Mouse (Mus musculus) right cerebral cortex, postnatal 36 days (tissue): ENCODE measurements around the gene Thsd7a.

ENCODE experiments used
- DNase-seq, 2 experiments: peaks; one replicate each; pipeline ENCODE4 v3.0.0; 2022; ENCODE audit warnings: low spot score in 2 of 2, mixed read lengths in 1 of 2

Thsd7a gene

GRCm38 (mm10) chr6:12506877-12507276 lies 242.3 kb downstream of the Thsd7a start:
- DNase-seq = no peak

DNA sequence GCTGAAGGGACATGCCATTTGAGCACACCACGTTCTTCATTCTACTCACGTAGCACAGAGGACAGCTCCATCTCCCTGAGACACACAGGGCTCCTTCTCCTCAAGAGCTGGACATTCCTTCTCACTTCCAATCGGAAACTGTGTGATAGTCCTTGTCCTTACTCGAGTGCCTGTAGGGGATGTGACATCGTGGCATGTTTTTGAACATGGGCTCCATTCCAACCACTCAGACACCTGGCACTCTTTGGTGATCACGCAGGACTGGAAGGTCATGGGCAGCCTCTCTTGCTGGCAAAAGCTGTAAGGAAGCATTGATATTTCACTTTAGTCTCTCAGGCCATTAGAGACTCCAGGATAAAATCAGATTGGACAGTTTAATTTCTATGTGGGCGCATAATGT lies 245.3 kb downstream of the Thsd7a start:
- DNase-seq = no peak

DNA sequence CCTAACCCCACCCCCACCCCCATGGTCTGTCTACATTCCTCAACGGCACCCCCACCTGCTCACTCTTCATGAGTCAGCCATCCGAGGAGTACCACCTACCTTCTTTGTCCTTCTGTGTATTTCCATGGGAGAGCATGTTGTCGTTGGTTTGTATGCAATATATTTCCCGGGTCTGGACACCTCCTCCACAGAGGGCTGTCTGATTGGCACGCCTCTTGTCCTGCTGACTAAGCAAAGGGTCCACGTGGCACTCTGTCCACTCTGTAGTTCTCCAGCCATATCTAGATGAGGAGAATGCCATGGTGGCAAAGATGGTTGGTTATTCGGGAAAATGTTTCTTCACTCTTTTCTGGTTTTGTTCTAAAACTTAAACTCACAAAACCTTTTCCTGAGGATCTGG lies 248.3 kb downstream of the Thsd7a start:
- no peak for DNase-seq

- DNase-seq = no peak
Measured at GRCm38 (mm10) chr6:12499866-12500265, 249.3 kb downstream of the Thsd7a start.

- no peak for DNase-seq
Measured at GRCm38 (mm10) chr6:12493571-12493970, 255.6 kb downstream of the Thsd7a start.

DNA sequence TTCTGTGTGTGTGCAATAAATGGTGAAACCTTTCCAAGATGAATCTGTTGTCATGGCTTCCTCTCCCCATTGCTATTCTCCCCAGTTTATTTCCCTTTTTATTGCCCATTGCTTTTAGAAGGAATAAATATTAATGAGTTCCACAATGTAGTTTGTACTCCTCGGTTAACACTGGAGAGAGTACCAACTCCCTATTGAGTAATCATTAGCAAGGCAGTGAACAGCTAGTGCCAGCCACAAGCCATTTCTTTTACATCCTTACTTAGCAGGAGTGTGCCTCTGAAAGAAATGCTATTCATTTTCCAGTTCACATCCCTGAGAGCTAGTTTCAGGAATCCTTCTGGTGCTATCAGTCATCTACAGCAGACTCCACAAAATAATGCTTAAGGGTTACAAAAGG lies 260.3 kb downstream of the Thsd7a start:
- DNase-seq = no peak

- no peak for DNase-seq
Measured at GRCm38 (mm10) chr6:12481527-12482163, 267.6 kb downstream of the Thsd7a start.

- peak; percentile 5 to 38 for DNase-seq
Measured at GRCm38 (mm10) chr6:12478359-12478758, 270.9 kb downstream of the Thsd7a start.

DNA sequence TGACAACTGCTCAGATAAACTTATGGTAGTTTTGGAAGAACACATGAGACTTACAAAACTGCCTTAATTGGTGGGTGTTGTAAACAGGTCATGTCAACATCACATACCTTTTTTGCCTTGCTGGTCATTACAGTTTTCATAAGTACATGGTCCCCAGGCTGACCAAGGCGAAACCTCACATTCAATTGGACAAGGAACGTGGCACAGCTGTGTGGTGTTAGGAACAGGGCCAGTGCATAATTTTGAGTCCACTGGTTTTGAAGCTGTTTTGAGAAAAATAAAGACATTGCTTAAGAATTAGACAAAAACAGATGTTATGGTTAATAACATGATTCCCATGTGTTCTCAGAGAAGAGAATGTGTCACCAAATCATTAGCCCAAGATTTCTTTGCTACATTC lies 278.3 kb downstream of the Thsd7a start:
- DNase-seq = no peak

GRCm38 (mm10) chr6:12467339-12468124 lies 281.7 kb downstream of the Thsd7a start:
- no peak for DNase-seq

GRCm38 (mm10) chr6:12458841-12459240 lies 290.4 kb downstream of the Thsd7a start:
- no peak for DNase-seq

DNA sequence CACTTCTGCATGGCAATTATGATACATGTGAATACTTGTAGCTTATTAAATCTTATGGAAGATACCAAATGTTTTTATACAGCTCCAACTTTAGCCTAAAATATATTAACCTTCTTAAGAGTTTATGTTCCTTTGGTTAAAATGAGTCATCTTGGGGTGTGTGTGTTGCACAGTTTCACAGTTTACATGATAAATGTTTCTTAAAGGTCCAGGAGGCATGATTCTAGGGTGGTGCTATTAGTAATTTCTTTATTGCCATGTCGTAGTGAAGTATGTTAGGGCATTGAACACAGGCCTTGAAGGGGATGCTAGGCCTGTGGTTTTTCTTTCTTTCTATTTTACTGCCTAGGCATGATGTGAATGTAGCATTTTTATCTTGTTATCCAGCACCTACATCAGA lies 291.8 kb downstream of the Thsd7a start:
- no peak for DNase-seq

DNA sequence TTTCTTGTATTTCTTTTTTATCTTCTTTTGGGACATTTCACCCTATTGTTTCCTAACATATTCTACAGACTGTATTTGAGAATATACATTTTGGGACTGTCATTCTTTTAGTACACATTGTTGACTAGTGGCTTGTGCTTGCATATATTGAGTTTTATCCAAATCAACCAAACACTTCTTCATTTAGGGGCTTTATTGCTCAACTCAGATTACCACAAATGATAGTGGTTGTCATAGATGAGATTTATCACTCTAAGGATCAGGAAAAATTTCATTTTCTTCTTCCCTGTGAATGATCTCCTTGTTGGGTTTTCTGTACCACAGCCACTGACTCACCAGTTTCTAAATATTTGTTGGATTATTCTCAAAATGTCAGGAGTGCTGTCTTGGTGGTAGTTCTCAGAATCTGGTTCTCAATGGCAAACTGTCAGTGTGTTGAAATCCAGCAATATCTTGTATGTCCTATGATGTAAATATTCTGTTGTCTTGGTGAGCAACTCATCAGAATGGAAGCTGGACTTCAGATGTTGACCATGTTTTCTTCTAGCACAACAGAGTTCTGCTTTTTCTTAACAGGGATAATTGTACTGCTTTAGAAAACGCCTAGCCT lies 294.2 kb downstream of the Thsd7a start:
- DNase-seq = no peak

DNA sequence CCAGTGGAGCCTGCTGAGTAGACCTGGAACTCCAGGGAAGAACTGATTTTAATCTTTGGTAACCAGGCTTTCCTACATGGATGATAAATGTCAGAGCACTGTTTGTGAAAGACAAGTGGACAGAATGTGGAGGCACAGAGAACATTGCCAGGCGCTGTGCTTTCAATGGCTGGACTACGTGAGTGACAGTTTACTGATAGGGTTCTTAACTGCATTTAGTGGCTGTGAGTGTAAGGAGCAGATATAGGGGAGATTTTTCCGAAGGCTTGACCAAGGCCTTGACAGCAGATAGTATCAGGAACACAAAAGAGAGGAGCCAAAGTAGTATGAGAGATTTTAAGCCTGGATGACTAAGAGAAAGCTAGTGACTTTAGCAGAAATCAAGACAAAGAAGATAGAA lies 295.1 kb downstream of the Thsd7a start:
- DNase-seq = no peak

DNA sequence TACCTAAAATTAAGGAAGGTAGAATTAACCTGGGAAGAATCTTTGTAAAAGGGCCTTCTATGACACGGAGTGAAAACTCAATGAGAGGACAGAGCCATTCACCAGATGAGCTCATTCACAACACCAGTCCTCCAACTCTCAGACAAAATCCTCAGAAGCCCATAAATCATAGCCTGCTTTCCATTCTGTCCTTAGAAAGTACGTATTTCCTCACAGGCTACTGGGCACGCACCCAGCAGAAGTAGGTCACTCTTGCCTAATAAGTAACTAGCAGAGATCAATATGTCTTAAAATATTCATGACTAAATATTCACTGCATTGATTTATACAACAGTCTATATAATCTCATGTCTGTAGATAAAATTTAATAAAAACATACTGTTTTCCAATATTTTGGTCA lies 300.4 kb downstream of the Thsd7a start:
- DNase-seq = no peak

DNA sequence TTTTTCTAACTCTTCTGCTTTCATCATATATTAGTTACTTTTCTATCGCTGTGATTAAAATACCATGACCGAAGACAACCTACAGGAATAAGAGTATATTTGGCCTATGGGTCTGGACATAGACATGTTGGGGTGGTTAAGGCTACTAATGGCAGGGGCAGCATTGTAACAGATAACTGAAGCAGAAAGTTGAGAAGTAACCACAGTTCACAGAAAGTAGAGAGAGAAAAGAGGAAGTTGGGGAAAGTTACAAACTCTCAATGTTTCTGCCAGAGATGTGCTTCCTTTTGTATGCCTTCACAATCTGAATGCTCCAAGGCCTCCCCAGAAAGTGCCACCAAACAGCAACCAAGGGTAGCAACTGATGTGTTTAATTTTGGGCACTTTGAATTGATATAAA lies 303.7 kb downstream of the Thsd7a start:
- DNase-seq = no peak

DNA sequence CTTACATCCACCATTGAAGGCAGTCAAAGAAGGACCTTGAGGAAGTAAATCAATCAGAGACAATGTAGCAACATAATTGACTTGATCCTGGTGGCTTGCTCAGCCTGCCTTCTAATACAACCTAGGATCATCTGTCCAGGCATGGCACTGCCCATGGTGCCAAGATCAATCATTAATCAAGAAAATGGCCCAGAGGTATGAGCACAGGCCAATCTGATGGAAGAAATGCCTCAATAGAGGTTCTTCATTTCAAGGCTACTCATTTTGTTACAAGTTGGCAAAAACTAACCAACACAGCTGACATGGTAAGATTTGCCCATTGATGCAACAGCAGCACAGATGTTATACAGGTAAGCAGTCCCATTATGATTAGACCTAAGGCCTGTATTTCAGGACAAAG lies 309.6 kb downstream of the Thsd7a start:
- no peak for DNase-seq

GRCm38 (mm10) chr6:12419070-12419469 lies 330.1 kb downstream of the Thsd7a start:
- DNase-seq = no peak

DNA sequence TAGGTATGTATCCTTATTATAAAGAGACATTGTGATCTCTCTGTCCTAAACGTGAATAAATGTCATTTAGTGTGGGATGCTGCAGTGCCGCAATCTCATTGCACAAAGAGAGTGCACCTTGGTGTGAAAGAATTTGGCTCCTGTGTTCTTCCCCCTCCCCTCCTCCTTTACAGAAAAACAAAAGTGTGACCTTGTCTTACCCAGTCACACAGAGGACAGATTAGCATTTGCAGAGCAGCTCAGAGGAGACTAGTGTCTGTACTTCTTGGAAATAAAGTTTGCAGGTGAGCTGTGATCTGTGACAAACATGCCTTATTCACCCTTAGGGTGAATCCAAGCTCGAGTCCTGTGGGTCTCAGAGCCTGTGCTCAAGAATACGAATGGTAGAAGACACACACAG lies 332.2 kb downstream of the Thsd7a start:
- no peak for DNase-seq

GRCm38 (mm10) chr6:12404441-12404840 lies 344.8 kb downstream of the Thsd7a start:
- DNase-seq = no peak

DNA sequence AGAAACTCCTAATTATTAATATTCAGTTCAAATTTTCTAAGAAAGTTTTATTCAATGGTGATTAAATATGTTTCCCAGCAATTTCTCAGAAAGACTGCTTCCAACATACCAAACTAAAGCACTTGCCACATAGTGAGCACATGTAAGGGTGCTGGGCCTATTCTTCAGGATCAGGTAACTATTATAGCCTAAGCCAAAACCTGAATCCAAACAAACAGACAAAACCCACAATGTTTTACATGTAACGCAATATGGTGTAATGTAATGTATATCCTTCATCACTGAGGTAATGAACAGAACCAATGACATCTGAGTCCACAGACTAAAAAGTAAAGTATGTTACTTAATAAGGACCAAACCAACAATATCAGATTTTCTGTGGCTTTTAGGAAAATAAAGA lies 346.2 kb downstream of the Thsd7a start:
- DNase-seq = no peak

DNA sequence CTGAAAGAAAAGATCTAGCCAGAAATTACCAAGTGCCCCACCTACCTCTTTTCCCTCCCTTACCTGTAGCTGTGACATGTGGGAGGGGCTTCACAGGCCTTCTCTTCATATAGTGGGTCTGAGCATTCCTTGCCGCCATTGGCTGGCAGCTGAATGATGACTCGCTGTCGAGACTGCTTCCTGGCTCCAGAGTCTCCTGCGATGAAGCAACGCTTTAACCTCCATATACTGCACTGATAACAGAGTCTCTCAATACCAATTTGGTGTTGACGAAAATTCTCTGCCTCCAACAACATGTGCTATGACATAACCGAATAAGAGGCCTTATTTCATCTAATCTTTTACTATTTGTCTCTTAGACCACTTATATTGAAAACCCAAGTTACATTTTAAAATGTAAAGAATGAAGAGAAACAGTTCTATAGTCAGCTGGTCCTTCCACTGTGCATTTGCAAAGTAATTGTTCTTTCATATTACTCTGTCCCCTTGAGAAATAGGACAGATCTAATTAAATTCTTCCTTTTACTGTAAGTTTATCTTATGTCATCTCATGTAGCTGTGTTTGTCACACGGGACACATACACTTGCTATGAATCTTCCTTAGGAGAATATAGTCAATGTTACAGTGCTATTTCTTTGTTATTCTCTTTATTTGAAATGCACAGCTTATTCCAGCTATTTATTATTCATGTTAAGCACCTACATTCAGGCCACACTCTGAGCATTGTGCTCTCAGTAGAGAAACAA lies 351.3 kb downstream of the Thsd7a start:
- no peak for DNase-seq
